Mouse (Mus musculus): ENCODE measurements at regions not wholly inside any gene's neighbourhood (a gene's known extent, or its start where the extent isn't known, plus 50 kb on each side); places are given as distances from the start of the nearest gene placed in this dataset.

- Histone ChIP-seq H3K4me2 (replicated peaks) (no peak overlapping the region), H3K4me3 (no peak overlapping the region), H3K27me3 (no peaks in the 10 kb centered on the region), H3K36me3 (no peaks in the 10 kb centered on the region), H3K9ac (replicated peaks) (no peak overlapping the region), H3K9me3 (no peaks in the 10 kb centered on the region), H3K4me1 (peaks cover 3% of the 10 kb centered on the region; the same call in 1 of the 2 replicates), H3K27ac (replicated peaks) (no peak overlapping the region)
- no peak for ATAC-seq (ENCODE audit: low FRiP score, low read depth)
- WGBS = 76% methylated on average over 8 of the region's 8 CpGs
Observed at GRCm38 (mm10) chr10:21741575-21741974, 140.4 kb upstream of the Sgk1 start.

GRCm38 (mm10) chr10:21741976-21742745, 139.8 kb upstream of the Sgk1 start:
- H3K27me3 ChIP-seq = no peaks in the 10 kb centered on the region
- H3K4me3 ChIP-seq = no peak overlapping the region
- H3K9ac ChIP-seq (replicated peaks) = no peak overlapping the region
- H3K36me3 ChIP-seq = no peaks in the 10 kb centered on the region
- H3K4me2 ChIP-seq (replicated peaks) = no peak overlapping the region
- WGBS = 82% methylated on average over 23 of the region's 23 CpGs
- peaks cover 6% of the 10 kb centered on the region; the same call in 1 of the 2 replicates for H3K4me1 ChIP-seq
- ATAC-seq (ENCODE audit: low FRiP score, low read depth) = no peak
- no peak overlapping the region for H3K27ac ChIP-seq (replicated peaks)
- no peaks in the 10 kb centered on the region for H3K9me3 ChIP-seq

GRCm38 (mm10) chr10:21743396-21743795, 138.6 kb upstream of the Sgk1 start:
- ATAC-seq (ENCODE audit: low FRiP score, low read depth) = no peak
- no peak overlapping the region for H3K4me3 ChIP-seq
- H3K9me3 ChIP-seq = no peaks in the 10 kb centered on the region; the same call in 1 of the 2 replicates
- no peak overlapping the region for H3K27ac ChIP-seq (replicated peaks)
- H3K9ac ChIP-seq (replicated peaks) = no peak overlapping the region
- WGBS = 85% methylated on average over 4 of the region's 4 CpGs
- peaks cover 6% of the 10 kb centered on the region; the same call in 1 of the 2 replicates for H3K4me1 ChIP-seq
- no peaks in the 10 kb centered on the region for H3K27me3 ChIP-seq
- no peak overlapping the region for H3K4me2 ChIP-seq (replicated peaks)
- no peaks in the 10 kb centered on the region for H3K36me3 ChIP-seq

GRCm38 (mm10) chr10:21744341-21744955, 137.5 kb upstream of the Sgk1 start:
- Histone ChIP-seq H3K9me3 (no peaks in the 10 kb centered on the region; the same call in 1 of the 2 replicates), H3K4me3 (no peak overlapping the region), H3K27me3 (no peaks in the 10 kb centered on the region), H3K9ac (replicated peaks) (no peak overlapping the region), H3K4me1 (peaks cover 6% of the 10 kb centered on the region; the same call in 1 of the 2 replicates), H3K36me3 (no peaks in the 10 kb centered on the region), H3K4me2 (replicated peaks) (no peak overlapping the region), H3K27ac (replicated peaks) (no peak overlapping the region)
- WGBS = 78% methylated on average over 6 of the region's 6 CpGs
- no peak for ATAC-seq (ENCODE audit: low FRiP score, low read depth)

- 10% methylated on average over 4 of the region's 4 CpGs for WGBS
- peaks cover 6% of the 10 kb centered on the region; the same call in 1 of the 2 replicates for H3K4me1 ChIP-seq
- H3K9me3 ChIP-seq = no peaks in the 10 kb centered on the region; the same call in 1 of the 2 replicates
- no peak overlapping the region for H3K4me3 ChIP-seq
- H3K4me2 ChIP-seq (replicated peaks) = no peak overlapping the region
- no peak for ATAC-seq (ENCODE audit: low FRiP score, low read depth)
- no peak overlapping the region for H3K9ac ChIP-seq (replicated peaks)
- H3K36me3 ChIP-seq = no peaks in the 10 kb centered on the region
- H3K27me3 ChIP-seq = no peaks in the 10 kb centered on the region
- no peak overlapping the region for H3K27ac ChIP-seq (replicated peaks)
Observed at GRCm38 (mm10) chr10:21745940-21746487, 136.0 kb upstream of the Sgk1 start.

- Histone ChIP-seq H3K36me3 (no peaks in the 10 kb centered on the region), H3K27ac (replicated peaks) (no peak overlapping the region), H3K9me3 (no peaks in the 10 kb centered on the region; the same call in 1 of the 2 replicates), H3K4me2 (replicated peaks) (no peak overlapping the region), H3K9ac (replicated peaks) (no peak overlapping the region), H3K27me3 (no peaks in the 10 kb centered on the region), H3K4me1 (peaks cover 6% of the 10 kb centered on the region; the same call in 1 of the 2 replicates), H3K4me3 (no peak overlapping the region)
- no peak for ATAC-seq (ENCODE audit: low FRiP score, low read depth)
- WGBS = 8% methylated on average over 9 of the region's 9 CpGs
Observed at GRCm38 (mm10) chr10:21746713-21747112, 135.3 kb upstream of the Sgk1 start.

- no peak for ATAC-seq (ENCODE audit: low FRiP score, low read depth)
- no peaks in the 10 kb centered on the region; the same call in 1 of the 2 replicates for H3K9me3 ChIP-seq
- WGBS = 71% methylated on average over 6 of the region's 6 CpGs
Observed at GRCm38 (mm10) chr10:21751326-21751725, 130.7 kb upstream of the Sgk1 start.

GRCm38 (mm10) chr10:21752392-21752791, 129.6 kb upstream of the Sgk1 start:
- Histone ChIP-seq H3K27ac (replicated peaks) (no peak overlapping the region), H3K4me2 (replicated peaks) (no peak overlapping the region)

More at GRCm38 (mm10) chr10:21751326-21751725, 130.7 kb upstream of the Sgk1 start:
- no peak overlapping the region for H3K27ac ChIP-seq (replicated peaks)
- H3K36me3 ChIP-seq = no peaks in the 10 kb centered on the region
- H3K4me3 ChIP-seq = no peak overlapping the region
- H3K9ac ChIP-seq (replicated peaks) = no peak overlapping the region
- H3K4me2 ChIP-seq (replicated peaks) = no peak overlapping the region
- H3K4me1 ChIP-seq = peaks cover 7% of the 10 kb centered on the region
- H3K27me3 ChIP-seq = no peaks in the 10 kb centered on the region

GRCm38 (mm10) chr10:21754763-21755548, 127.0 kb upstream of the Sgk1 start:
- no peak overlapping the region for H3K4me3 ChIP-seq
- peak overlapping the region; percentile 30; the same call in 1 of the 2 replicates for H3K27ac ChIP-seq (replicated peaks)
- no peak overlapping the region for H3K9ac ChIP-seq (replicated peaks)
- H3K9me3 ChIP-seq = no peaks in the 10 kb centered on the region
- WGBS = 54% methylated on average over 12 of the region's 12 CpGs
- H3K4me1 ChIP-seq = peaks cover 3% of the 10 kb centered on the region; the same call in 1 of the 2 replicates
- H3K36me3 ChIP-seq = no peaks in the 10 kb centered on the region
- H3K27me3 ChIP-seq = no peaks in the 10 kb centered on the region; the same call in 1 of the 2 replicates
- no peak for ATAC-seq (ENCODE audit: low FRiP score, low read depth)
- H3K4me2 ChIP-seq (replicated peaks) = no peak overlapping the region

More at GRCm38 (mm10) chr10:21752392-21752791, 129.6 kb upstream of the Sgk1 start:
- Histone ChIP-seq H3K4me1 (peaks cover 3% of the 10 kb centered on the region; the same call in 1 of the 2 replicates), H3K9ac (replicated peaks) (no peak overlapping the region), H3K4me3 (no peak overlapping the region), H3K9me3 (no peaks in the 10 kb centered on the region; the same call in 1 of the 2 replicates), H3K36me3 (no peaks in the 10 kb centered on the region), H3K27me3 (no peaks in the 10 kb centered on the region; the same call in 1 of the 2 replicates)
- 47% methylated on average over 3 of the region's 3 CpGs for WGBS
- ATAC-seq (ENCODE audit: low FRiP score, low read depth) = no peak

- Histone ChIP-seq H3K9ac (replicated peaks) (no peak overlapping the region), H3K27me3 (no peaks in the 10 kb centered on the region; the same call in 1 of the 2 replicates), H3K4me2 (replicated peaks) (no peak overlapping the region), H3K9me3 (no peaks in the 10 kb centered on the region), H3K36me3 (no peaks in the 10 kb centered on the region), H3K4me1 (peaks cover 3% of the 10 kb centered on the region; the same call in 1 of the 2 replicates), H3K4me3 (no peak overlapping the region), H3K27ac (replicated peaks) (no peak overlapping the region)
- 87% methylated on average over 4 of the region's 4 CpGs for whole genome bisulfite sequencing
- ATAC-seq (ENCODE audit: low FRiP score, low read depth) = no peak
Observed at GRCm38 (mm10) chr10:21755717-21756116, 126.3 kb upstream of the Sgk1 start.

GRCm38 (mm10) chr10:21756811-21757210, 125.2 kb upstream of the Sgk1 start:
- Histone ChIP-seq H3K27ac (replicated peaks) (no peak overlapping the region), H3K4me2 (replicated peaks) (no peak overlapping the region), H3K4me3 (no peak overlapping the region), H3K27me3 (no peaks in the 10 kb centered on the region; the same call in 1 of the 2 replicates), H3K4me1 (peaks cover 3% of the 10 kb centered on the region; the same call in 1 of the 2 replicates), H3K9ac (replicated peaks) (no peak overlapping the region), H3K36me3 (no peaks in the 10 kb centered on the region), H3K9me3 (no peaks in the 10 kb centered on the region)
- ATAC-seq (ENCODE audit: low FRiP score, low read depth) = no peak
- 92% methylated on average over 7 of the region's 7 CpGs for WGBS
